Mouse (Mus musculus) hindbrain, embryonic 11.5 days (tissue): ENCODE data around the gene Slitrk6. TPM values are rescaled to one million over a fixed set of nuclear protein-coding genes. Genes with fewer than 3 reads are reported as not detected.
A peak's percentile ranks its signal among the peaks of the same experiment; 100 is the strongest.

Source experiments
- ATAC-seq: fragments of 200-750 bp; cut with Nextera tagmentation; 2 replicates; pipeline ENCODE4 v1.8.0; 2017; ENCODE audit warnings: mild to moderate bottlenecking, moderate TSS enrichment, moderate library complexity; ENCODE audit not compliant: low FRiP score
- DNase-seq: peaks from one replicate; pipeline ENCODE4 v3.0.0-alpha.2; 2015; ENCODE audit warnings: low spot score
- H3K27ac ChIP-seq: fragments of 300-500 bp; sonication (generic); 2 replicates; pipeline ENCODE4 v1.5.1; 2014; ENCODE audit warnings: mild to moderate bottlenecking, low read depth, low read length
- H3K27me3 ChIP-seq: fragments of 300-500 bp; sonication (generic); 2 replicates; pipeline ENCODE4 v1.6.1; 2014; ENCODE audit warnings: mild to moderate bottlenecking, low read length, moderate library complexity, mixed read lengths; ENCODE audit not compliant: control insufficient read depth, insufficient read depth
- H3K36me3 ChIP-seq: fragments of 300-500 bp; sonication (generic); 2 replicates; pipeline ENCODE4 v1.6.1; 2014; ENCODE audit warnings: mild to moderate bottlenecking, low read length, moderate library complexity, mixed read lengths; ENCODE audit not compliant: control insufficient read depth, insufficient read depth
- H3K4me1 ChIP-seq: fragments of 300-500 bp; sonication (generic); replicated peaks from 2 replicates; pipeline ENCODE4 v1.6.1; 2014; ENCODE audit warnings: low read length, mixed read lengths; ENCODE audit not compliant: control insufficient read depth, insufficient read depth
- H3K4me2 ChIP-seq: fragments of 300-500 bp; sonication (generic); replicated peaks from 2 replicates; pipeline ENCODE4 v1.6.1; 2014; ENCODE audit warnings: mild to moderate bottlenecking, low read depth, low read length
- H3K4me3 ChIP-seq: fragments of 300-500 bp; sonication (generic); 2 replicates; pipeline ENCODE4 v1.5.1; 2014; ENCODE audit warnings: low read depth, low read length
- H3K9ac ChIP-seq: fragments of 300-500 bp; sonication (generic); 2 replicates; pipeline ENCODE4 v1.6.1; 2014; ENCODE audit warnings: low read depth, low read length
- H3K9me3 ChIP-seq: fragments of 300-500 bp; sonication (generic); 2 replicates; pipeline ENCODE4 v1.6.1; 2016; ENCODE audit warnings: low read length; ENCODE audit not compliant: control insufficient read depth
- WGBS: fragments of 180-500 bp; shearing (Covaris S2); extraction: QIAGEN DNeasy Blood & Tissue Kit; methylation state at CpG from one replicate; pipeline ENCODE4 v1.1.7; 2014; 5-methylcytosine and 5-hydroxymethylcytosine counted together
- polyA plus RNA-seq: library from polyadenylated mRNA; unstranded; fragments of >200 nt; fragmentation: Nextera tagmentation; extraction: Ambion mirVana; gene quantifications from 2 replicates; pipeline ENCODE4 v1.2.1, GENCODE M21; 2014

Gene Slitrk6
- polyA plus RNA-seq, 1 experiment from 2014 or later = 7.6 TPM

- no peak for ATAC-seq
- Histone ChIP-seq H3K27me3 (no peaks in the 10 kb centered on the region), H3K4me2 (no peak overlapping the region), H3K27ac (no peak overlapping the region), H3K4me1 (no peaks in the 10 kb centered on the region), H3K9me3 (no peaks in the 10 kb centered on the region), H3K9ac (no peak overlapping the region), H3K4me3 (no peak overlapping the region), H3K36me3 (no peaks in the 10 kb centered on the region)
- DNase-seq = no peak
- 30% methylated on average over 4 of the region's 4 CpGs for WGBS
Measured at GRCm38 (mm10) chr14:110728344-110728910, 26.5 kb downstream of the Slitrk6 start.

- WGBS = 7% methylated on average over 2 of the region's 2 CpGs
- H3K9ac ChIP-seq = no peak overlapping the region
- no peak overlapping the region for H3K4me3 ChIP-seq
- ATAC-seq (peak; percentile 59; the same call in 1 of the 2 replicates), DNase-seq (peak; percentile 11)
- no peaks in the 10 kb centered on the region for H3K36me3 ChIP-seq
- no peak overlapping the region for H3K27ac ChIP-seq
- H3K27me3 ChIP-seq = no peaks in the 10 kb centered on the region
- H3K9me3 ChIP-seq = no peaks in the 10 kb centered on the region
- no peak overlapping the region for H3K4me2 ChIP-seq
- no peaks in the 10 kb centered on the region for H3K4me1 ChIP-seq
Measured at GRCm38 (mm10) chr14:110724026-110724576, 30.8 kb downstream of the Slitrk6 start.
